Mouse (Mus musculus) lung, postnatal 14 days (tissue): Measurements from ENCODE around the gene Tom1l1.

Experiments used
- DNase-seq: peaks from one replicate; pipeline ENCODE4 v3.0.0; 2021

Tom1l1 gene

DNA sequence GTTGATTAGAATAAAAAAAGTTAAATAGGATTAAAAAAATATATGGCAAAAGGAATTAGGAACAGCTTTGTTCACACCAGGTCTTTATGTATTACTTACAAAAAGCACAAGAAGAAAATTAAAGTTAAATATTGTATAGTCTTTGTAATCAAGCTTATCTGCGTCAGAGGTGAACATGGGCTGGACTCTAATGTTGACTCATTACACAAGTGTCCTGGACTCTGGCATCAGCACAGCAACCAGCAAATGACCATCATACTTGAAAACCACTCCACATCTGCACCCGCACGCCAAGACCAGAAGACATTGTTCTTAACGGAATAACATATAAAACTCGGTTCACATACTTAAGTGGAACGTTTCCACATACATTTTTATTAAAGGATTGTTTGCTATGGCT, 20.8 kb downstream of the Tom1l1 start:
- DNase-seq = no peak

DNA sequence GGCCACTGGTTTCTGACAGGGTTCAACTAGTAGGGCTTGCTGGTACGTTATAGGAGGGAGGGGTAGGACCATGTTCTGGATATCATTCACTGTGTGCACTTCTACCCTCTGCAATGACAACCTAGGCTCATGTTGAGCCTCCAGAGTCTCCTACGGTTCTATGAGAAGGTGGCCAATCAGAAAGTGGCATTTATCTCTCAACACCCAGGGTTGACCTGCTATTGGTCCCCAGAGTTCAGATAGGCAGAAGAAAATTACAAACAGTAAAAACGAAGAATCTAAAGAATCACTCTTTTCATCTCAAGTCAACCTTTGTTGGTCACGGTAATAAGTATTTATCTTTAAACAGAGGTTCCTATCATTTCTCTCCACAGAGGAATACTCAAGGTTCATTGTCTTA, 21.2 kb downstream of the Tom1l1 start:
- DNase-seq = no peak

DNA sequence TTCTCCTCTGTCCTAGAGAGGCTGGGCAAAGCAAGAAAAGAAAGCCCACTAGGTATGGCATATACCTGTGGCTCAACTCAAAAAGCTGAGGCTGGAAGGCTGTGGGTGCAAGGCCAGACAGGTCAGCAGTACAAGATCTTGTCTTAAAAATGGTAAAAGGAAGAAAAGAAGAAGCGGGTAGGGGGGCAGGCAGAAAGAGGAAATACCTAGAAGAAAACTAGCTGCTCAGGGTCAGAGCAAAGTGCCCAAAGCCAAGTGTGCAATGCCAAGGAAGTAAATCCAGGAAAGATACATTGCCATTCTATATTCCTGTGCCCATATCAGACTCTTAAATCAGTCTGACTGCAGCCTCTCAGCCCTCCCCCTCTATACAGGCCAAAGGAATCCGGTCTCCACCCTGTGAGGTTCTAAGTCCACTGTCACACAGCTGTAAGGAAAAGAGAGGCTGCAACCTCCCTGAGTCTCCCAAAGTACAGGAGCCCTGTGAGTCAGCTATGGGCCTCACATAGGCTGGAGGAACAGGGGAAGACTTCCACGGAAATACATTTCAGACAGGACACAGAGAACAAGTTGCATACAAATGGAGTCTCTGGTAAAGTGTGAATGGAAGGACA, 21.9 kb downstream of the Tom1l1 start:
- no peak for DNase-seq

GRCm38 (mm10) chr11:90665161-90665560, 23.0 kb downstream of the Tom1l1 start:
- peak; percentile 60 for DNase-seq

DNA sequence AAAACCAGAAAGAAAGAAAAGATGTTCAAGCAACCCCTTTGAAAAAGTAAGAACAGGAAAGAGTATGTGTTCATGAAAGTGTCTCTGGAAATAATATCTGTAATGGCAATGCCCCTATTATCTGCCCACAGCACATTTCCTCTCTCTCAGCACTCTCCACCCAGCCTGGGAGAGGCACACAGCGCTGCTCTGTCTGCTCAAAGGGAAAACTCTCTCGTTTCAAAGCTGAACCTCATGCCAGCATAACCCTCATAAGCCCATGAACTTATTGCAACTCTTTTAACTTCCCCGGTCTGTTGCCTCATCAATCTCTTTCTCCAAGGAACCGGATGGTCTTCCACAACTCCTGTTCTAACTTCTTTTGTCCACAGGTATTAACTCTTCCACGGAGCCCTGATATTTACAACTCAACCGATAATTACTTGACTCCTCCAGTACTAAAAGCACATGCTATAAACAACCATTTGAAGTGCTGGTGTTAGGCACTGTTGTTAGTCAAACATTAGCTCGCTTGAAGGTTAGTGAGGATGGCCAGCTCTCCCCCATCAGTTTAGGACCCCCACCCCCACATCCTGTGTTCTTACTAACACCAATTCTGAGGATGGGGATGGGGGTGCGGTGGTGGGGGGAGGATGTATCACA, 23.7 kb downstream of the Tom1l1 start:
- no peak for DNase-seq

DNA sequence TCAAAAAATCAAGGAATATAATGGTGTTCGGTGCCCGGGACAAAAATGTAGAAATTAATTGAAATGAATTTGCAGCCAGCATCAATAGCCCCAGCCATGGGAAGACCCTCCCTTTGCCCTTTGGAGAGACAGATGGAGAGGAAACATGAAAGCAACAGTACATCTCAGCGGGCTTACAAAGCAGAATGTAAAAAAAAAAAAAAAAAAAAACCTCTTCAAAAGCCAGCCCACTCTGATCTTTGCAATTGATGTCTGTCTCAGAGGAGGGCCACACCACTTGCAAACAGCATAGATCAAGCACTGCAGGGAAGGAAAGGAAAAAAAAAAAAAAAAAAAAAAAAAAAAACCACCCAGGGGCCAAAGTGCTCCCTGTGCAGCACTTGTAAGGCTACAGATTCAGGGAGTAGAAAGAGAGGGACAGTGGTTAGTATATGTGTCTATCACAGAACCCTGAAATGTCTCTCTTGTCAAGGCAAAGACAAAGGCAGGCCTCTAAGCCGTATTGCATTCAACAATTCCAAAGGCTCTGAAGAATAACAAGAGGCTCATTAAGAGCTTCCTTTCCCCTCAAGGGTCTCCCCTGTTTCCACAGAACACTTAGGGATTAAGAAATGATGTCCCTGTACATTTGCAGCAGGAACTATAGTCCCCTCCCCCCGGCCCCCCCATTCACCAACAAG, 24.4 kb downstream of the Tom1l1 start:
- no peak for DNase-seq

DNA sequence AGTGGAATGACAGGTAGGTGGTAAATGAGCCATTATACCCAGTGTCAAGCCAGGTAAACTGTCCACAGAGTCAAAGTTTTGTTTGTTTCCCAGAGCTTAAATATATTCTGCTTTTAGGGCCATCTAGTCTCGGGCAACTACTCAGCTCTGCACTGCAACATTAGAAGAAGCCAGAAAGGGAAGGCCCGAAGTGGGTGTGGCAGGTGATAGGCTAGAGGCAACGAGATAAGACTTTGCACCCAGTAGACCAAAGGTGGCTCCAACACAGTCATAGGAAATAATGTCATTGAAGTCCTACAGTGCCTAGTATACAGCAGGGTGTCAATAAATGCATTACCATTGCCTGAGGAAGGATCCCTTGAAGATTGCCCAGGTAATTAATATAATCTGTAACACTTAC, 25.1 kb downstream of the Tom1l1 start:
- DNase-seq = no peak

DNA sequence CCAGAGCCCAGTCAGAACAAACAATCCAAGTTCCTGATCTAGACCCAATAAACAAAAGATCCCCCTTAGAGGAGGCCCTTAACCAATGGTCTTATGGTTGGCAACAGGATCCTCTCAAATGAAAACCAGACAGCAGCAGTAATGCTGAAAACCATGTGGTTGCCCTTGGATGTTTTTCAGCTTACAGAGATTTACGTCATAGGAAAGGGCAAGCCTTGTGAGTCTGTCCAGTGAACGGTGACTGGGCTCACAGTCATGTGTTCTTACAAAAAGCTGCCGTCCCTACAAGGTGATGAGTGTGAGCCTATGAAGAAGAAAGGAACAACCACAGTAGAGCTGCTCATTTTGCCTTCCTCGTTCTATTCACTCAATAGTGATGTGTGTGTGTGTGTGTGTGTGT, 27.5 kb downstream of the Tom1l1 start:
- DNase-seq = no peak

GRCm38 (mm10) chr11:90657527-90657926, 30.6 kb downstream of the Tom1l1 start:
- DNase-seq = no peak

- no peak for DNase-seq
Observed at GRCm38 (mm10) chr11:90652603-90653002, 35.6 kb downstream of the Tom1l1 start.

DNA sequence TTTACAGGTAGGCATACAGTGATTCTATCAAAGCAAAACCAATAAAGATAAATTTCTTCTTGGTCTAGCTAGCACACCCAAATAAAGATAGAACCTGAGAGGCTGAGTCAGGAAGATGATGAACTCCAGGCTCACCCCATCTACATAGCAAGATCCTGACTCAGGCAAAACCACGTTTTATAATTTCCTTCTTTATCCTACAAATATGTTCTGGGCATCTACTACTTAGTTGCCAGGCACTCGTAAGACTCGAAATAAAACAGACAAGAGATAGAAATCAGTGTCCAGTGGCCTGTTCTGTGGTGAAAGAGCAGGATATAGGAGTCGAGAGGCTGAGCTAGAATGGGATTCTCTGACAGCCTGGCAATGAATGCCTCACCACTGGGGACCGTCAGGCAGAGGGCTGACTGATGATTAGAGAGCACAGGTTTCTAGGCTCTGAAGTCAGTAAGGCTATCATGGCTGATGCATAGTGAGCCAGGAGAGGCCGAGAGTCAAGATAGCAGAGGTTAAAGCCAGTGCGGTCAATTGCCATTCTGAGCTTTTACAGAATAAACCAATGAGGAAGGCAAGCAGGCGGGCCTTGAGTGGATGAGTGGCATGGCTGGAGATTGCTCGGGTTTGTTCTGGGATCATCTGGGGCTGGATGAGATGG, 37.8 kb downstream of the Tom1l1 start:
- DNase-seq = no peak

DNA sequence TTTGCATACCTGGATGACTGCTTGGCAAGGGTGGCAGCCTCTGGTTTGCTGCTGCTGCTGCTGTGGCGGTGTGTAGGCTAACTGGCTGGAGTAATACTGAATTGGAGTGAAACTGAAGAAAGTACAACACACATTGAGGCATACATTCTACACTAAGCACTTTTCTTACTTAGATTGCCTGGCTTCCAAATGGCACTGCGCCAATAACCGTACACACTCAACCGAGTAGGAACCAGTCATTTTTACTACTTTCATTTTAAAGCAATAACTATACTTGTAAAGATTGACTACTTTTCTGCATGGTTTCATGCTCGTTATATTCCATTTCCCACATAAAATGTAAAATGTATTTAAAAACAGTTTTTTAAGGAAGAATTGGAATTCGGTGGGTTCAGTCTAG, 38.4 kb downstream of the Tom1l1 start:
- no peak for DNase-seq

DNA sequence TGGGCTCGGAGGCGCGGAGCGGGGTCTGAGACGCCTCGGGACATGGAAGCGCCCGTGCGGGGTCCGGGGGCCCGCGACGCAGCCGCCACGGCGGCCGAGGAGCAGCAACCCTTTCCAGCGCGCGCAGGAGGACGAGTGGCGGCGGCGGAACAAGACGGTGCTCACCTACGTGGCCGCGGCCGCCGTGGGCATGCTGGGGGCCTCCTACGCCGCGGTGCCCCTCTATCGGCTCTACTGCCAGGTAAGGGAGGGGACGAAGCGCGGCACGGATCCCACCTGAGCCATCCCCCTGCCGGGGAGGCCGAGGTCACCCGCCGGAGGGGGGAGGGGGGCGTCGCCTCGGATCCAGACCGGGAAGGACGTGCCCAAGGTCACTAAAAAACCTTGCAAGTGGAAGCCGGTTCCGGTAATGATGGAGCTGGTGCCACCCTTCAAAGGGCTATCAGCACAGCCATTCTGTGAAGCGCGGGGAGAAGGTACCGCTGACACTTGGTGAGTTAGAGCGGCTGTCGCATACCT, 49.8 kb downstream of the Tom1l1 start:
- DNase-seq = no peak

DNA sequence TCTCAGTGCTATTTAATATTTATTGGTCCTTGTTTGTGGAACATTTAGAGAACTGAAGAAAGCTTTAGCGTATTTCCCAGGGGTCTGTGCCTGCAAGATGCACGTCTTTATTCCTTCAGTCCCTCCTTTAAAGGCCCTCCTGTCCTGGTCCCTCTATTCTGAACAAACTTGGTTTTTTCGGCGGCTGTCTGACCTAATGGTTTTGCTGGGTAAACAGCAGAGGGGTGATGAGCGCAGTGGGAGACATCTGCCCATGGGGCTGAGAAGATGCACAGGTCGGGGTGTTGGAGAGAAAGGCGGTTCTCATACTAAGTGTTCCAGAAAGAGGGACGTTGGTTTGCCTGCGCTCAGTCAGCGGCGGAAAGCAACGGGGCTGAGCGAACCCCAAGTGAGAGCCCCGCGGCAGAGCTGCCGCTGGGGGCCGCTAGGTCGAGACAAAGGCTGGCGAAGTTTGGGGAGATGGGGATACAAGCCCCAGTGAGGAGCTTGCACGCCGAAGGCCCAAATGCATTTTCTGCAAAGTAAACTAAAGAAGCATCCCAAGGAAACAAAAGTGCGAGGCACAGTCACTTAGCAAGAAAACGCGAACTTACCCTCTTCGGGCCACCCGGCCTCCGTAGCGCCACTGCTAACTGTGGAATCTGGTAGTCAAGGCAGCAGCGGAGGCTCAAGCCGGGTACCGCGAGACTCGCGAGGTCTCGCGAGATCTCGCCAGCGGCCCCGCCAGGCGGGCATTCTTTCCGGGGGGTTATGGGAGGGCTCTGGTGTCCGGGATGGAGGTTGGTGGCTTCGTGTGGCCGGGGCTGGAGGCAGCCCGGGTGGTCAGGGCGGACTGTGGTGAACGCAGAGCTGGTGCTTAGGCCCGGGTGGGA, 50.5 kb downstream of the Tom1l1 start, which contains the start of the genes Stxbp4 and Cox11:
Stxbp4 (minus strand) TSS at position 645 of the 872 bp plus-strand sequence.
Cox11 (plus strand) TSS at position 734 of the 872 bp plus-strand sequence.
- peak; percentile 94 for DNase-seq

DNA sequence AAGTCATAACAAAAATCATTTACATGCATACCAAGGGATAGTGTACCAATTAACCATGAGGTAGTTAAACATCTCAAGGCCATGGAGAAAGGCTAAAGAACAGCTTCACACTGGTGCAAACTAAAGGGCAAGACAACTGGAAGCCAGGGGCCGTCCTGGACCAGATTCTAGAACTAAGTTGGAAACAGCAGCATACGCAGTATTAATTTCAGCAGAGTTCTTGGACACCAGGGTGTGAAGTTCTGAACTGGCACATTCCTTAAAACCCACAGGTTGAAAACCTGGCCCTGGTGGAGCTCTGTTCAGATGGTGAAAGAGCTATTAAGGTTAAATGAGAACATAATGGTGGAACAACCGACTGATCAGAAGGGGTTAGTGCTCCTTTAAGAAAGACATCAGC, 53.5 kb downstream of the Tom1l1 start:
- no peak for DNase-seq

GRCm38 (mm10) chr11:90632480-90632879, 55.7 kb downstream of the Tom1l1 start:
- no peak for DNase-seq

GRCm38 (mm10) chr11:90627751-90628150, 60.4 kb downstream of the Tom1l1 start:
- no peak for DNase-seq

GRCm38 (mm10) chr11:90625174-90625573, 63.0 kb downstream of the Tom1l1 start:
- no peak for DNase-seq

GRCm38 (mm10) chr11:90623477-90623876, 64.7 kb downstream of the Tom1l1 start:
- DNase-seq = peak; percentile 67

DNA sequence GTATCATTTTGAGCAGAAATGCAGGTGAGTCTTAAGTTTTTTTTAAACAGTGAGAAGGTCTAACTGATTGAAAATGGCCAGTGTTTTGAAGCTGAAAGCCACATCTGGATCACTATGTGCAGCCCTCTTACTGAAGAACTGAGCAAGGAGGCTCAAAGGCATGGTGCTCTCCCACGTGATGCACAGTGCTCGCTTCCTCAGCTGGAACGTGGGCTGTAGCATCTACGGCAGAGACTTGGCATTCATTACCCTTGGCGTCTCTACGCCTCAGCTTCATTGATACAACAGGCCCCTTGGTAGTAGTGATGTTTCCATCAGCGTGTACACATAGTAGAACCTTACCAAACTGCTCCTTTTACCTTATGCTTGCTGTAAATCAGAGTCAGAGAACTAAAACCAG, 65.7 kb downstream of the Tom1l1 start:
- no peak for DNase-seq

- DNase-seq = no peak
Observed at GRCm38 (mm10) chr11:90622044-90622443, 66.1 kb downstream of the Tom1l1 start.

GRCm38 (mm10) chr11:90616431-90616830, 71.7 kb downstream of the Tom1l1 start:
- DNase-seq = no peak
